Mouse (Mus musculus): ENCODE measurements at regions not wholly inside any gene's neighbourhood (a gene's known extent, or its start where the extent isn't known, plus 50 kb on each side); places are given as distances from the start of the nearest gene placed in this dataset.

DNA sequence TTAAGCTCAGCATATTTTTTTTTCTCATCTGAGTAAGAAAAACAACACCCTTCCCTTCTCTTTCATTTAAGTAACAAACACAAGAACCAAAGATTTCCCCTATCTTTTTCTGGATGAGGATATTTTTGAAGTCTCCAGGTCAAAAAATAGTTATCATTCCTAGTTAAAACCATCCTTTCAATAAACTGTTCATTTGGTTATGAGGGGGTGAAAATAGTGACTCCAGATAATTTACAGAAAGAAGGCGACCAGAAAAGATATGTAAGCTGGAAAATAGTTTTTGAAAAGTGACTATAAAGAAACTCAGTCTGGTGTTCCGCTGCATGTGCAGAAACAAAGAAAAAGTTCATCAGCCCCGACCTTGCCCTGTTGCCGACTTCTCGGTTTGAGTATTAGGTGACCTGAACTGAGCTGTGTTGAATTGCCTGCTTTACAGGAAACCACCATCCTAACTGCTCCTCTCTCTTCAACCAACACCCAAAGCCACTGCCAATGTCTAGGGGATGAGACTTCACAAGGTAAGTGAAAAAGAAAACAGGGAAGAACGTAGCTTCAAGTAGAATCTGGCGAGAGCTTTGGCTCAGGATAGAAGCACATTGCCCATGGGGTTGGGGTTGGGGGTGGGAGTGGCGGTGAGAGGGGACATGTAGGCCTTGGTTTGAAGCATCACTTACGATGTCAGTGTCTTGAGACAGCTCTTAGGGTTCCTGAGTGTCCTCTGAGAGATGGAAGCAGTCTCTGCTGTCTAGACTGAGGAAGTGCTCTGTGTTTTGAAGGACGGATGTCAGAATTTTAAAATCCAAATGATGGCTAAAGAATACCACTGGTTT lies 104.6 kb downstream of the Ube2e3 start:
- no peak for DNase-seq
- intact Hi-C loops (cut with DNase I): no loop called here

DNA sequence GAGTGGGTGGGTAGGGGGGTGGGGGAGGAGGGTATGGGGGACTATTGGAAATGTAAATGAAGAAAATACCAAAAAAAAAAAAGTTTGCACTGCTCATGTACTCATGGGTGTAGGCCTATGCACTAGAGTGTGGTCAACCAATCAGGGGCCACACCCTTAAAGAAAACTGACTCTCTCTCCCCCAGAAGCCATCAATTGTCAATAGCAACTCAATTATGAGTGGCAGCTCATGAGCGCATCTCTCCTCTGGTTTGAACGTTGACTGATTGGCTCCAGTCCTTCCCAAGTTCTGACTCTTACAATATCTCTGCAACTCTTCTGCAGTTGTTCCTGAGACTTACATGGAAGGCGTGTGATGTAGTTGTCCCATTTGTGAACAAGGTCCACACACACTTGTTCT lies 105.9 kb downstream of the Ube2e3 start:
- DNase-seq: no peak
- intact Hi-C loops (cut with DNase I): no loop called here

DNA sequence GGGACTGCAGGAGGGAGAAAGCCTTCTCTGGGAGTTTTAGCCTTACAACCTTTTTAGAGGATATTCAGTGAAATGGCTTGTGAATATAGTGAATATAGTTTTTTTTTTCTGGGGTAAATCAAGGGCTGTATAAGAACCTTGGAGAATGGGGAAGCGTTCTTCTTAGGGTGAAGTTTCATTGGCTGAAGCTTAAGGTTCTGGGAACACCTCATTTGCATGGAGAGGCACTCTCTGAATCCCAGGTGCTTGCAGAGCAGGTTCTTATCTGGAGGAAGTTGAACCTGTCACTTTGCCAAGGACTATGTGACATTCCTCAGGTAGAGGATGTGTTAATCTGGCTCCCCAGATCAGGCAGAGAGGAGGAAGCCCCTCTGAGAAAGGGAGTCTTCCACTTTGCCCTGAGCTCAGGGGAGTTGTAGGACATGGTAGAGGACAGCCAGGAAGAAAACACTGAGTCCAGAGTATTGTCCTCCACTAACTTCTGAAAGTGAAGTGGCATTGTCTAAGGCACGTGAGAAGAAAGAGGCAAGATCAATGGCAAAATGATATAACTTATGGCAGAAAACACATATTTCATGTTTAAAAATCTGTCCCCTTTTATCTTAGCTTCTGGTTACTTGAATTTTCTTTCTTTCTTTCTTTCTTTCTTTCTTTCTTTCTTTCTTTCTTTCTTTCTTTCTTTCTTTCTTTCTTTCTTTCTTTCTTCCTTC lies 106.9 kb downstream of the Ube2e3 start:
- intact Hi-C loops (cut with DNase I): no loop called here
- DNase-seq: no peak

DNA sequence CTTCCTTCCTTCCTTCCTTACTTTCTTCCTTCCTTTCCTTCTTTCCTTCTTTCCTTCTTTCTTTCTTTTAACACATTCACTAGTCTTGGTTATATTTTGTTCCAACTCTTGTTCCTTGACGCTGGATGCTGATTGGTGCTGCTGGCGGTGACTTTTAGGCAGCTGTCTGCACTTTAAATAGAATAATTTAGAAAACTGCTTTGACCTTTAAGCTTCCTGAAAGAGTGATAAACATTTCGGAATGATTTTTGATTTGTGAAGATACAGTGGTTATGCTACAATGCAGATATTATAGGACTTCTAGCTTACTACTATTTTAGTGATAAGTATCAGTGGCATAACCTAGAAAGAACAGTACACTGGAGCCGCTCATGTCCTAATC lies 107.5 kb downstream of the Ube2e3 start:
- intact Hi-C loops (cut with DNase I): no loop called here
- DNase-seq: no peak

DNA sequence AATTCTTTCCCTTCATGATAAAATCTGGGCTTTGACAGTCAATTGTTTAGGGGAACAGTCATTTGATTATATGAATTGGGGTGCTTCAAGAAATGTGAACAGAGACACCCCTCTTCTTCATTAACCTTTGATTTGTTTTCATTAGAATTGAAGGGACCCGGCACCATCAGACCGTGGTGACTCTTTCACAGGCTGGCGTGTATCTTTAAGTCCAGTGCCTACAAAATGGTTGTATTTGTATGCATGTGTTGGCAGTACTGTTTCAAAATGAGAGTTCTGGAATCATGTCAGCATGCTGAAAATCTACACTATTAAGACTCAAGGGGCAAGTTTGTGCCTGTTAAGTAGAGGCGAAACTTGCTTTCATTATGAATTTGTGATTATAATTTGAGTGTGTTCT lies 108.2 kb downstream of the Ube2e3 start:
- intact Hi-C loops (cut with DNase I): no loop called here
- DNase-seq: no peak

DNA sequence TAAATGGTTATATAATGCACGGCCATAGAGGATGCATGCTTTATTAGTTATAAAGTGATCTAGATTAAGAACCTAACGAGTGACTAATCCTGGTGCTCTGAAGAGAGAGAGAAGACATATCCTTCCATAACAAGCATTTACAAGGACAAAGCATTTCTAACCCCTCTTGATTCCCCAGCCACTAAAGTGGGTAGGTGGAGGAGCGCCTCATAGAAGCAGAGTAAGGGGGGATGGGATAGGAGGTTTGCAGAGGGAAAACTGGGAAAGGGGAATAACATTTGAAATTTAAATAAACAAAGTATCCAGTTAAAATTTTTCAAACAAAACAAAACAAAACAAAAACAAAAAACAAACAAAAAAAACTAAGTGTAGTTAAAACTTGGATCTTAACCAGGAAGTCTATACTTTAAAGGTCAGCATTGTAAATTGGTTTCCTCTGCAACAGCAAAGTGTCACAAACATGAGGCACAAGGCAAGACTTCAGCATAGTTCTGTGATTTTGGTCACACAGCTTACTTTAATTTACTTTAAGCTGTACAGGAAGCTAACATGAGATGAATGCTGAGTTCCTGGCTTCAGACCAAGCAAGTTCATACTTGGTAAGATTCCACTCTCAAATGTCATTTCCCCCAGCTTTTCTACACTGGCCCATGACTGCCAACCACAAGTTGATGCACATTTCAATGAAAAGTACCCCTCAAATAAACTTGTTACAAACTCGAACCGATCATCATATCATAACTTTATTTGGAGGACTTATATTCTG lies 109.9 kb downstream of the Ube2e3 start:
- intact Hi-C loops (cut with DNase I): no loop called here
- no peak for DNase-seq

DNA sequence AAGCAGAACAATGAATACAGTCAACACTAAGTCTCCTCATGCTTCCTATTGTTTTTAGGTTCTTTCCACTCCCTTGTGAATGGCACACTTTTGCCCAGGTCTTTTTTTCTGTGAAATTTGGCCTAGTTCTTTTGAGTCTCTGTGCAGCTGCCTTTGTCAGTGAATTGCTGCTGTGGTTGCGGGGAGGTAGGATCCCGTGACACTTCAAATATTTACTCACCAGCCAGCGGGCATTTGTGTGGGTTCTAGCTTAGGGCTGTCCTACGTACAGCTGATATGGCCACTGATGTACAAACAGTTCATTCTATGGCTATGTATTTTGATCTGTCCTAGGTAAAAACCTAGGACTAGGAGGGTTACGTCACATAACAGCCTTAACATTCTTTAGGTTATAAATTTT lies 112.1 kb downstream of the Ube2e3 start:
- intact Hi-C loops (cut with DNase I): no loop called here
- DNase-seq: no peak

DNA sequence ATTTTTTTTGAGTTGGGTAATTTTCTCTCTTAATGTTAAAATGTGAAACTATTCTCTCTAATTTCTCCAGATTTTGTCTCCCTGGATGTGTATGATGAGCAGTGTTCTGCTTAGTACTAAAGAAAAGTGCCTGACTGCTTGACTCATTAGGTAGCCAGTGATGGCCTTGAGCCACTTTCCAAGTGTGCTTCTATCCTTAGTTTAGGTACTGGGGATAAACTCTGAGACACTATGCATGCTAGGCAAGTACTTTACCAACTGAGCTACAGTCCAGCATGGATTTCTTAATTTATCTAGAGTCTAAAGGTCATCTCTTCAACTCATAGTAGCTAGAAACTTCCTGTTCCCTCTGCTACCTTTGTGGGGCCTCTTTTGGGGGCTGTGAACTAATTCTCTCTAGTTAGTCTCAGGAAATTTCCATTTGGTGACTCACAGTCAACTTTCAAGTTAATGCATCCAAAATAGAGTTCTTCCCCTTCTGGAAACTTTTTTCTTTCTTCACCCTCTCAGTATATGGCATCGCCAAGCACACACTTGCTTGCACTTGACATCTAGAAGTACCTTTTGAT lies 112.8 kb downstream of the Ube2e3 start:
- DNase-seq: no peak
- intact Hi-C loops (cut with DNase I): no loop called here

DNA sequence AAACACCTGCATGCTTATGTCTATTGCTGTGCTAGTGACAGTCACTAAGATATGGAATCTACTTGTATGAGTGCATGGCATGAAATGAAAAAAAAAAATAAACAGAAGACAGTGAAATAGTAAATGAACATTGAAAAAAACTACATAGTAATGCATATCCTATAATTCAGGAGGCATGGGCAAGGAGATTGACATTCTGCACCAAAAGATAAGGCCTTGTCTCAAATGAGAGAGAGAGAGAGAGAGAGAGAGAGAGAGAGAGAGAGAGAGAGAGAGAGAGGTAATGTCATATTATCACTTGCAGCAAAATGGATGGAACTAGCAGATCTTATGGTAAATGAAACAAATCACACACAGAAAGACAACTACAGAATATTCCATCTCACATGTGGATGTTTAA lies 115.4 kb downstream of the Ube2e3 start:
- DNase-seq: no peak

DNA sequence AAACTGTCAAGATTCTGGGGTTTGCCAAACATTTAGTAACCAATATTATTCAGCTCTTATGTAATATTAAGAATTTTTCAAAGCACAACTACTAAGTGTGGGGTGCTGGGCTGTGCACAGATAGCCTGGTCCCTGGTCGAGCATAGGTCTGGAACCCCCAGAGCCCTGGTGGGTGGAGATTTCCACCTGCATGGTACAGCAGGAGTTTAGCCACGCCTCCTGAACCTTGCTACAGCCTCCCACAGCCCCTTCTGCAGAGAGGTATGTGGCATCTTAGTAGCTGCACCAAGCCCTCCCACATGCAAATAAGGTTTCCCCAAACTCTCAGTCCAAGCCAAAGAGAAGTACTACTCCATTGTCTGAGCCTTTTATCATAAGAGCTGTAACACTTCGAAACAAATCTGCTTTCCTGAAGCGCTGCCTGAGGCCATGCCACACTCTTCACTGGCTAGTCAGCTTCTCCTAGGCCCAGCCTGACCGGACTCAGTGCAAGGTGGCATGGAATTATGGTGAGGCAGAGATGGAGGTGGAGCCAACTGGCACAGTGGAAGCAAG lies 116.1 kb downstream of the Ube2e3 start:
- DNase-seq: no peak
- intact Hi-C loops (cut with DNase I): no loop called here

More for the DNA sequence above, 115.4 kb downstream of the Ube2e3 start:
- intact Hi-C loops (cut with DNase I): no loop called here

DNA sequence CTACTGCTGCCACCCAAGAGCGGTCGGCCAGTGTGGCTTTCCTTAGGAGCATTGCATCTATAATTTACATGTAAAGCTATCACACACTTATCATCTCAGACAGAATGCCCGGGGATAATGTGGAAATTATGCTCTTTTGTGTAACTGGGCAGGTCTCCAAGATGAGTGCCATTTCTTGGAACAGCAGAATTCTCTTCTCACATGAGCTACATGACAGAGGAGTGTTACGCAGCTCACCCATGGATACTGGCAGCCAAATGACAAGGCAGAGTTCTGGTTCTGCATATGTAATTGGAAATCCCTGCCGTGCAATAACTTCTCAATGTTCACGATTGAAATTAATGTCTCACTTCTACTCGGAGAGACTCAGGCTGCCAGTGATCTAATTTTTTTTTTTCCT lies 119.1 kb downstream of the Ube2e3 start:
- DNase-seq: peak; percentile 48
- intact Hi-C loops (cut with DNase I): no loop called here

DNA sequence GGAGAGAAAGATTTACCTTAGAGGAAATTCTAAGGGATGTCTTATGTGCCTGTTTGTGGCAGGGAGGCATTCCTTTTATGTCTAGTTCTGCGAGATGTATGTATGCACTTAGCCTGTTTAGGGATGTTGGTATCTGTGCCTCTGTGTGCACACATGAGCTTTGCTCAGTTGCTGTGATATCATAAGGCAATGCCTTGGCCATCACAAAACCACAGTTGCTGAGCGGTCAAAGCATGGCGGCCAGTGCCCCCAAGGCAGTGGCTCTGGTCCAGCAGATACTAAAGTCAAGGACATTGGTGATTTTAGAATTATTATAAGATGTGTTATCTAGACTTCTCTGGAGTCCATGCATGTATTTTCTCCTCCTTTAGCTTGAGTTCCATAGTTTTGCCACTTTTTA lies 119.5 kb downstream of the Ube2e3 start:
- peak; percentile 26 for DNase-seq
- intact Hi-C loops (cut with DNase I): no loop called here

DNA sequence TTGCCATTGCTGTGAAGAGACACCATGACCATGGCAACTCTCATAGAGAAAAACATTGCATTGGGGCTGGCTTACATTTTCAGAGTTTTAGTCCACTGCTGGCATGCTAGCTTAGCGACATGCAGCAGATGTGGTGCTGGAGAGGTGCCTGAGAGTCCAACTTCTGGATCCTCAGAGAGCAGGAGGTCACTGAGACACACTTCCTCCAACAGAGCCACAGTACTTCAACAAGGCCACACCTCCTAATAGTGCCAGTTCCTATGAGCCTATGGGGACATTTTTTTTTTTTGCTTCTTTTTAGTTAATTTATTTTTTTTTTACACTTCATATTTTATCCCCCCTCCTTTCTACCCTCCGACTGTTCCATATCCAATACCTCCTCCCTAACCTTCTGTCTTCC lies 120.3 kb downstream of the Ube2e3 start:
- intact Hi-C loops (cut with DNase I): no loop called here
- no peak for DNase-seq

DNA sequence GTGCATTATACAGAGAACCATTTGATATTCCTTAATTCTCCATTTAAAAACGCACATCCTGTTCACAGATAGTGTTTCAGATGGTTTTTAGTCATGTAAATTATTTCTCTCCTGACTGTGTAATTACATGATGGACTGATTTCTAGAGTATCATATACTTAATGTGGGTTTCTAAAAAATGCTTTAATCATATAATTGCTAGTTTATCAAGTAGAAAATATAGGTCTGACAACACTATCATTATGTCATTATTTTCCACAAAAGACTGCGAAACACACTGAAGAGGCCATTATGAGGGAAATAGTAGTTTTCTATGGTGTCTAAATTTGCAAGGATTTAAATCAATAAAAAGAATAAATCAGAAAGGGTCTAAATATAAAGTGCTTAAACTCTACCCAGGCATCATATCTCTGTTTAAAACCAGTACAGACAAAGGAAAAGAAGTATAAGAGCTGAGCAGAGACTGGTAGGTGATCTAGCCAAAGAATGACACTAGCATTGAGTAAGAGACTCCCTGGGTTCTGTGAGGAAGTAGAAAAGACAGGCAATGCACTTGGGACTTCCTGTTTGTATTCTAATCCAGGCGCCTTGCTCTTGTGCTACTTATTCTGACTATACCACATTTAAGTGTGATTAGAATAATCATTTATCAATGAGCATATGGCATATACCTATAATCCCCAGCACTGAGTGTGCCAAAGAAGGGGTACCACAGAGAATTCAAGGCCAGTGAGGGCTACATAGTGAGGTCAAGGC lies 127.1 kb downstream of the Ube2e3 start:
- no peak for DNase-seq
- intact Hi-C loops (cut with DNase I): no loop called here

DNA sequence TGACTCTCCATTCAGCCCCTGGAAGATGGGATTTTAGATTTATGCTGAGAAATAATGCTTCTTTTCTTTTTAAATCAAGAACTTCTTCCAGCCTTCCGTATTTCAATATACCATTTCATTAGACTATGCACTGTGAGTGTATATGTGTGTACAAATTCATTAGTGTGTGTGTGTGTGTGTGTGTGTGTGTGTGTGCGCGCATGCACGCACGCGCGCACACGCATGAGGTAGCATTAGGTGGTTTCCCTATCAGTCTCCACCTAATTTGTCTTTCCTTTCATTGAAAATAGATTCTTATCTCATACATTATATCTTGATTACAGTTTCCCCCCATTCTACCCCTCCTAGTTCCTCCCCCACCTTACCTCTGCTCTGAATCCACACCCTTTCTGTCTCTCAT lies 130.7 kb downstream of the Ube2e3 start:
- intact Hi-C loops (cut with DNase I): no loop called here
- DNase-seq: no peak

DNA sequence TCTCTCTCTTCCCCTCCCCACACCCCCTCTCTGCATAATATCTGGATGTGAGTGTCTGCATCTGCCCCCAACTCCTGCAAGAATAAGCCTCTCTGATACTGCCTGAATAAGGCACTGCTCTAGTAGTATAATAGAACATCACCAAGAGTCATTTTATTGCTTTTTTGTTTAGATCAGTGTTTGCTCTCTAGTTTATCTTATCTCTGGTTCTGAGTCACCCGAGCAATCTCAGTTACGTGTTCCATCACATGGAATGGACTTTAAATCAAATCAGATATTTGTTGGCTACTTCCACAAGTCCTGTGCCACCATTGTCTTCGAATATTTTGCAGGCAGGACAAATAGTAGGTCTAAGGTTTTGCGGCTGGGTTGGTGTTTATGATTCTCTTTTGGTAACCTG lies 131.5 kb downstream of the Ube2e3 start:
- DNase-seq: no peak
- intact Hi-C loops (cut with DNase I): no loop called here

DNA sequence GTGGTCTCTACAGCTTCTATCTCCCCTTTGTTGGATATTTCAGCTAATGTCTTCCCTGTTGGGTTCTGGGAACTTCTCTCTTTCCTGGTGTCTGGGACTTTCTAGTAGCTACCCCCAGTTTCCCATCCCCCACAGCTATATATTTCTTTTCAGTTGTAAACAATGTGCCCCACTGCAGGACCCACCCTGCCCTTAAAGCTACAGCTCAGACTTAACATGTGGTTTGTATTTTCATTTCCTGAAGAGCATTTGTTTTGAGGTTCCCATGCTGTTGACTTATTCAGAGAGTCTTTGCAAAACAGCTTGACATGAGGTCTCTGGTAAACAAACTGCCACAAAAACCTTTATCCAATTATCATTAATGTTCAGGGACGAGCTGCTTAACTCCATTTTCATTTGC lies 136.9 kb downstream of the Ube2e3 start:
- DNase-seq: no peak
- intact Hi-C loops (cut with DNase I): no loop called here

DNA sequence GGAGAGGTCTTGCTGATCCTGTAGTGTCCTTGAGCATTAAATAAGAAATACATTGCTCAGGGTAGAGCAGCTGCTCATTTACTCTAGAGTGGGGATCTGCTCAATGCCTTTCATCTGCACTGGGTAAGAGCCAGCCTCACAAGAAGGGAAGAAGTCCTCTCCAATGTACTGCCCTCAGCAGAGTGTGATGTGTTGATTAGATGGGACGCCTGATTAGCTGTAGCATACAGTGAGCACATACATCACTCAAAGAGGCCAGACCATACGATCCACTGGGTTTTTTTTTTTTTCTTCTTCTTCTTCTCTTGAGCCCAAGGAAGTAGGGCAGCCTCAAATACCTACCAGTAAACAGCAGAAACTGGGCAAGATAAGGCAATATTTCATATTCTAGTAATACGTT lies 140.7 kb downstream of the Ube2e3 start:
- intact Hi-C loops (cut with DNase I): no loop called here
- no peak for DNase-seq

DNA sequence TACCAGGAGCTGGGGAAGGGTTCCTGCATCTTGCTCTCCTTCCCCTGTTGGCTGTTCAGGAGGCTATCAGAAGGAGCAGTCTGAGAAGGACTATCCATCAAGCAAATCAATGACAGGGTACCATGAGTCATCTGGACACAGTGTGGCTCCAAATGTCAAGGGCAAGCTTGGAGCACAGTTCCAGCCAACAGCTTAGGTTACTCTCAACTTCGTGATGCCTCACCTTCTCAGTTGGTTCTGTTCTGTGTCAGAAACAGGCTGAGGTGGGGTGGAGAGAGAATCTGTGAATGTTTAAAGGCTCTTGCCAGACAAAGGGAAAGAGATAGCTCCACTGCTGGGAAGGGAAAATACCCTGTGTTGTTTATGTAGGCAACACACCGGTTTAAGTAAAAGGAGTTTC lies 141.9 kb downstream of the Ube2e3 start:
- DNase-seq: no peak
- intact Hi-C loops (cut with DNase I): no loop called here

DNA sequence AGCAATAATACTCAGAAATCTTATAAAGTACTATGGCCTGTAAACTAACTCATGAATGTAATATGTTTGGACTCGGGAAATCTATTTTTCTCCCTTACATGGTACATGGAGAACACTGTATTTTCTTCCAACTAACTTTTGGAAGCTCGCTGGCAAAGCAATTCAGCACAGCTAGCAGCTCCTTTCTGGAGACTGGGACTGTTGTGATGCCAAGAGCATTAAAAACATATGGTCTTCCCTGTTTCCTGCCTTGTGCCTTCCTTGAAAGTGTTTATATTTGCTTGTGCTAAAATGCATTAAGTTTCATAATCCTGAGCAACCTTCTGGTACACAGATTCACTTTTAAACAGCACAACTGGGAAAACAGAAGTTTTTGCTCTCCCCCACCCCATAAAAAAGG lies 142.3 kb downstream of the Ube2e3 start:
- DNase-seq: no peak
- intact Hi-C loops (cut with DNase I): no loop called here

Data from left cerebral cortex, postnatal 4 days (tissue).